Mouse (Mus musculus): Measurements from ENCODE around the gene Sertad3. TPM values are rescaled to one million over a fixed set of nuclear protein-coding genes. Genes with fewer than 3 reads are reported as not detected.

Gene Sertad3
- polyA plus RNA-seq, 1 experiment from 2014 or later = 19.4 TPM

DNA sequence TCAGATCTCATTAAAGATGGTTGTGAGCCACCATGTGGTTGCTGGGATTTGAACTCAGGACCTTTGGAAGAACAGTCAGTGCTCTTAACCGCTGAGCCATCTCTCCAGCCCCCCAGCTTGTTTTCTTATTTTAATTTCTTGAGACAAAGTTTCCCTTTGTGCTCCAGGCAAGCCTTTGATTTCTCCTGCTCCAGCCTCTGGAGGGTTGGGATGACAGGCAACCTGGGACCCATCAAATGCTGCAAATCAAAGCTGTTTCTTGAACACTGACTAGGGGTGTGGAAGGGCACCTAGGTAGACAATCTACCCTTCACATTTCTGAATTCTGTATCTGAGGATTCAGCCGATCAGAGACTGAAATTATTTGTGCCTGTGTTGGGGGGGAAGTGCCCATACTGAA lies 37.2 kb downstream of the Sertad3 start:
- Histone ChIP-seq H3K4me2 (ENCODE audit: low read length) (no peak overlapping the region), H3K9me3 (ENCODE audit: control insufficient read depth, low read length) (no peaks in the 10 kb centered on the region), H3K4me3 (ENCODE audit: control insufficient read depth in 1 of 2, insufficient read depth in 1 of 2, low read depth in 1 of 2, low read length in 2 of 2) (no peak overlapping the region), H3K27ac (replicated peaks in 1 of 2; ENCODE audit: control insufficient read depth in 1 of 2, insufficient read depth in 1 of 2, low read depth in 2 of 2, low read length in 2 of 2) (no peak overlapping the region), H3K4me1 (ENCODE audit: control insufficient read depth in 2 of 2, insufficient read depth in 2 of 2, low read length in 2 of 2) (peaks cover 10 to 20% of the 10 kb centered on the region in 2 experiments), H3K36me3 (ENCODE audit: control insufficient read depth, insufficient read depth, low read length) (no peaks in the 10 kb centered on the region), H3K9ac (ENCODE audit: low read length) (no peak overlapping the region), H3K27me3 (ENCODE audit: control insufficient read depth, insufficient read depth, low read length) (no peaks in the 10 kb centered on the region)
- 83% methylated on average over 2 of the region's 2 CpGs for WGBS
- no peak for ATAC-seq (ENCODE audit: insufficient number of reproducible peaks, insufficient read depth, low FRiP score, low read depth)

GRCm38 (mm10) chr7:27514961-27515360 lies 41.4 kb downstream of the Sertad3 start:
- peaks cover 5% of the 10 kb centered on the region; the same call in 1 of the 2 replicates for H3K36me3 ChIP-seq (ENCODE audit: control insufficient read depth, insufficient read depth, low read length)
- no peaks in the 10 kb centered on the region for H3K27me3 ChIP-seq (ENCODE audit: control insufficient read depth, insufficient read depth, low read length)
- H3K4me2 ChIP-seq (ENCODE audit: low read length) = no peak overlapping the region
- WGBS = 67% methylated on average over 9 of the region's 9 CpGs
- H3K9ac ChIP-seq (ENCODE audit: low read length) = no peak overlapping the region
- H3K4me3 ChIP-seq (ENCODE audit: control insufficient read depth in 1 of 2, insufficient read depth in 1 of 2, low read depth in 1 of 2, low read length in 2 of 2) = no peak overlapping the region
- H3K4me1 ChIP-seq (ENCODE audit: control insufficient read depth in 2 of 2, insufficient read depth in 2 of 2, low read length in 2 of 2) = no peaks in the 10 kb centered on the region
- H3K27ac ChIP-seq (replicated peaks in 1 of 2; ENCODE audit: control insufficient read depth in 1 of 2, insufficient read depth in 1 of 2, low read depth in 2 of 2, low read length in 2 of 2) = no peak overlapping the region
- ATAC-seq (ENCODE audit: insufficient number of reproducible peaks, insufficient read depth, low FRiP score, low read depth) = no peak
- 0 out of 2 replicates have a peak, but pooled peaks cover 4% of the 10 kb centered on the region for H3K9me3 ChIP-seq (ENCODE audit: control insufficient read depth, low read length)

DNA sequence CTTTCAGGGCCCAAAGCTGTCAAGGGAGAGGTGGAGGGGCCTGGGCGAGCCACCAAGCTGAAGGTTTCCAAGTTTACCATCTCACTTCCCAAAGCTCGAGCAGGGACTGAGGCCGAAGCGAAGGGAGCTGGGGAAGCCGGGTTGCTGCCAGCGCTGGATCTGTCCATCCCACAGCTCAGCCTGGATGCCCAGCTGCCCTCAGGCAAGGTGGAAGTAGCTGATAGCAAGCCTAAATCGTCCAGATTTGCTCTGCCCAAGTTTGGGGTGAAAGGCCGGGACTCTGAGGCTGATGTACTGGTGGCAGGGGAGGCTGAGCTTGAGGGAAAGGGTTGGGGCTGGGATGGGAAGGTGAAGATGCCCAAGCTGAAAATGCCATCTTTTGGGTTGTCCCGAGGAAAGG lies 44.7 kb downstream of the Sertad3 start:
- no peaks in the 10 kb centered on the region for H3K4me1 ChIP-seq (ENCODE audit: control insufficient read depth in 2 of 2, insufficient read depth in 2 of 2, low read length in 2 of 2)
- H3K36me3 ChIP-seq (ENCODE audit: control insufficient read depth, insufficient read depth, low read length) = peaks cover 5% of the 10 kb centered on the region; the same call in 1 of the 2 replicates
- 0 out of 2 replicates have a peak, but pooled peaks cover 4% of the 10 kb centered on the region for H3K9me3 ChIP-seq (ENCODE audit: control insufficient read depth, low read length)
- H3K27me3 ChIP-seq (ENCODE audit: control insufficient read depth, insufficient read depth, low read length) = no peaks in the 10 kb centered on the region
- no peak overlapping the region for H3K27ac ChIP-seq (replicated peaks in 1 of 2; ENCODE audit: control insufficient read depth in 1 of 2, insufficient read depth in 1 of 2, low read depth in 2 of 2, low read length in 2 of 2)
- no peak overlapping the region for H3K4me3 ChIP-seq (ENCODE audit: control insufficient read depth in 1 of 2, insufficient read depth in 1 of 2, low read depth in 1 of 2, low read length in 2 of 2)
- no peak for ATAC-seq (ENCODE audit: insufficient number of reproducible peaks, insufficient read depth, low FRiP score, low read depth)
- H3K9ac ChIP-seq (ENCODE audit: low read length) = no peak overlapping the region
- WGBS = 87% methylated on average over 9 of the region's 9 CpGs
- H3K4me2 ChIP-seq (ENCODE audit: low read length) = no peak overlapping the region

DNA sequence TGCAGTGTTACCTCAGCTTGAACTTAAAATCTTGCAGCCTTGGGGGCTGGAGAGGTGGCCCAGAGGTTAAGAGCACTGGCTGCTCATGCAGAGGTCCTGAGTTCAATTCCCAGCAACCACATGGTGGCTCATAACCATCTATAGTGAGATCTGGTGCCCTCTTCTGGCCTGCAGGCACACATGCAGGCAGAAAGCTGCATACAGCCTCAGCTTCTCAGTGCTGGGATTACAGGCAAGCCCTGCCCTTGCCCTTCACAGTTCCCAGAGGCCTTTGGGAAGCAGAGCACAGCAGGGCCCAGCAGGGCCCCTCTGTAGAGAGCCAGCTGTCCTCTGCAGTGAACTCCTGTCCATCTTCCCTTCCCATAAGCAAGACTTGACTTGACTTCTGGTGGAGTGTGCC lies 46.5 kb downstream of the Sertad3 start:
- H3K4me1 ChIP-seq (ENCODE audit: control insufficient read depth in 2 of 2, insufficient read depth in 2 of 2, low read length in 2 of 2) = no peaks in the 10 kb centered on the region
- no peaks in the 10 kb centered on the region for H3K27me3 ChIP-seq (ENCODE audit: control insufficient read depth, insufficient read depth, low read length)
- no peak overlapping the region for H3K4me3 ChIP-seq (ENCODE audit: control insufficient read depth in 1 of 2, insufficient read depth in 1 of 2, low read depth in 1 of 2, low read length in 2 of 2)

GRCm38 (mm10) chr7:27520599-27520998 lies 47.0 kb downstream of the Sertad3 start:
- Histone ChIP-seq H3K27me3 (ENCODE audit: control insufficient read depth, insufficient read depth, low read length) (no peaks in the 10 kb centered on the region), H3K4me3 (ENCODE audit: control insufficient read depth in 1 of 2, insufficient read depth in 1 of 2, low read depth in 1 of 2, low read length in 2 of 2) (no peak overlapping the region), H3K9ac (ENCODE audit: low read length) (no peak overlapping the region), H3K36me3 (ENCODE audit: control insufficient read depth, insufficient read depth, low read length) (peaks cover 5% of the 10 kb centered on the region; the same call in 1 of the 2 replicates), H3K27ac (replicated peaks in 1 of 2; ENCODE audit: control insufficient read depth in 1 of 2, insufficient read depth in 1 of 2, low read depth in 2 of 2, low read length in 2 of 2) (no peak overlapping the region), H3K4me2 (ENCODE audit: low read length) (no peak overlapping the region), H3K4me1 (ENCODE audit: control insufficient read depth in 2 of 2, insufficient read depth in 2 of 2, low read length in 2 of 2) (no peaks in the 10 kb centered on the region), H3K9me3 (ENCODE audit: control insufficient read depth, low read length) (0 out of 2 replicates have a peak, but pooled peaks cover 4% of the 10 kb centered on the region)
- ATAC-seq (ENCODE audit: insufficient number of reproducible peaks, insufficient read depth, low FRiP score, low read depth) = no peak
- 85% methylated on average over 1 of the region's 1 CpGs for WGBS

More for the DNA sequence above, 46.5 kb downstream of the Sertad3 start:
- H3K36me3 ChIP-seq (ENCODE audit: control insufficient read depth, insufficient read depth, low read length) = peaks cover 5% of the 10 kb centered on the region; the same call in 1 of the 2 replicates
- ATAC-seq (ENCODE audit: insufficient number of reproducible peaks, insufficient read depth, low FRiP score, low read depth) = no peak
- no peak overlapping the region for H3K27ac ChIP-seq (replicated peaks in 1 of 2; ENCODE audit: control insufficient read depth in 1 of 2, insufficient read depth in 1 of 2, low read depth in 2 of 2, low read length in 2 of 2)
- no peak overlapping the region for H3K9ac ChIP-seq (ENCODE audit: low read length)
- 0 out of 2 replicates have a peak, but pooled peaks cover 4% of the 10 kb centered on the region for H3K9me3 ChIP-seq (ENCODE audit: control insufficient read depth, low read length)
- H3K4me2 ChIP-seq (ENCODE audit: low read length) = no peak overlapping the region

DNA sequence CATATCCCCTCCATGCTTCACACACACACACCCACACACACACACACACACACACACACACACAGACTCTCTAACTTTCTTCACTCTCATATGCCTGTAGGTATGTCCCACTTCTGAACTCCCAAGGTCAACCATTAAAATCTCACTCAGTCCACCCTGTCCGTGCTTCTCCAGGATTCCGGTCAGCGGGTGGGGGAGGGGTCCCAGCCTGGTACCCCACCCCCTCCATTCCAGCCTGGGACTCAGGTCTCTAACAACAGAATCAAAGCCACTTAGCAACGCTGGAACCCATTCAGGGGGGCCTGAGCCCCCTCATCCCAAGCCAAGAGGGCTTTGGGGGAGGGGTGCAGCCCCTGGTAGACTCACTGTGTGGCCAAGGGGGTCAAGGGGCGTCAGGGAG lies 49.4 kb downstream of the Sertad3 start, which contains the start of gene Hipk4:
Gene Hipk4 (plus strand): TSS at position 301 of the 400 bp plus-strand sequence.
- no peaks in the 10 kb centered on the region for H3K36me3 ChIP-seq (ENCODE audit: control insufficient read depth, insufficient read depth, low read length)
- no peak within 1 kb of the TSS for H3K27ac ChIP-seq (replicated peaks in 1 of 2; ENCODE audit: control insufficient read depth in 1 of 2, insufficient read depth in 1 of 2, low read depth in 2 of 2, low read length in 2 of 2)
- ATAC-seq (ENCODE audit: insufficient number of reproducible peaks, insufficient read depth, low FRiP score, low read depth) = no peak
- H3K9me3 ChIP-seq (ENCODE audit: control insufficient read depth, low read length) = 0 out of 2 replicates have a peak, but pooled peaks cover 4% of the 10 kb centered on the region
- no peak within 1 kb of the TSS for H3K4me2 ChIP-seq (ENCODE audit: low read length)
- H3K4me1 ChIP-seq (ENCODE audit: control insufficient read depth in 2 of 2, insufficient read depth in 2 of 2, low read length in 2 of 2) = peaks cover 5% of the 10 kb centered on the region in 2 experiments; a peak in 3 of 4 replicates
- H3K27me3 ChIP-seq (ENCODE audit: control insufficient read depth, insufficient read depth, low read length) = no peaks in the 10 kb centered on the region
- 48% methylated on average over 5 of the region's 5 CpGs for WGBS
- H3K9ac ChIP-seq (ENCODE audit: low read length) = no peak within 1 kb of the TSS
- H3K4me3 ChIP-seq (ENCODE audit: control insufficient read depth in 1 of 2, insufficient read depth in 1 of 2, low read depth in 1 of 2, low read length in 2 of 2) = no peak within 1 kb of the TSS

DNA sequence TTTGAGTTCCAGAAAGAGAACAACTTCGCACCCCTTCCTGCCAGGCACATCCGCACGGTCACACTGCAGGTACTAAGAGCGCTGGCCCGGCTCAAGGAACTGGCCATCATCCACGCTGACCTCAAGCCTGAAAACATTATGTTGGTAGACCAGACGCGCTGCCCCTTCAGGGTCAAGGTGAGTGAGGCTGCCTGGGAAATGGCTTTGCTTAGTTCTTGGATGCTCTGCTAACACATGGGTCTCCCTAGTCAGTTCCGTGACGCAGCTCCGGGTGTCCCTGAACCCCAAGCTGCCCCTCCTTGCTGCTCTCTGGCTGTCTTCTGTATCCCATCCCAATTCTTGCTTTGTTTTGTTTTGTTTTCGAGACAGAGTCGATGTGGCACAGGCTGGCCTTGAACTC lies 50.2 kb downstream of the Sertad3 start:
- H3K9me3 ChIP-seq (ENCODE audit: control insufficient read depth, low read length) = 0 out of 2 replicates have a peak, but pooled peaks cover 4% of the 10 kb centered on the region
- H3K36me3 ChIP-seq (ENCODE audit: control insufficient read depth, insufficient read depth, low read length) = no peaks in the 10 kb centered on the region
- ATAC-seq (ENCODE audit: insufficient number of reproducible peaks, insufficient read depth, low FRiP score, low read depth) = no peak
- H3K27me3 ChIP-seq (ENCODE audit: control insufficient read depth, insufficient read depth, low read length) = no peaks in the 10 kb centered on the region
- no peak overlapping the region for H3K4me3 ChIP-seq (ENCODE audit: control insufficient read depth in 1 of 2, insufficient read depth in 1 of 2, low read depth in 1 of 2, low read length in 2 of 2)
- no peak overlapping the region for H3K27ac ChIP-seq (replicated peaks in 1 of 2; ENCODE audit: control insufficient read depth in 1 of 2, insufficient read depth in 1 of 2, low read depth in 2 of 2, low read length in 2 of 2)
- H3K9ac ChIP-seq (ENCODE audit: low read length) = no peak overlapping the region
- H3K4me1 ChIP-seq (ENCODE audit: control insufficient read depth in 2 of 2, insufficient read depth in 2 of 2, low read length in 2 of 2) = peaks cover 5% of the 10 kb centered on the region in 2 experiments; a peak in 3 of 4 replicates
- no peak overlapping the region for H3K4me2 ChIP-seq (ENCODE audit: low read length)
- WGBS = 92% methylated on average over 13 of the region's 13 CpGs
